Comparison of ENCODE assay signal across 1 mouse cellular context in the genomic region with DNA sequence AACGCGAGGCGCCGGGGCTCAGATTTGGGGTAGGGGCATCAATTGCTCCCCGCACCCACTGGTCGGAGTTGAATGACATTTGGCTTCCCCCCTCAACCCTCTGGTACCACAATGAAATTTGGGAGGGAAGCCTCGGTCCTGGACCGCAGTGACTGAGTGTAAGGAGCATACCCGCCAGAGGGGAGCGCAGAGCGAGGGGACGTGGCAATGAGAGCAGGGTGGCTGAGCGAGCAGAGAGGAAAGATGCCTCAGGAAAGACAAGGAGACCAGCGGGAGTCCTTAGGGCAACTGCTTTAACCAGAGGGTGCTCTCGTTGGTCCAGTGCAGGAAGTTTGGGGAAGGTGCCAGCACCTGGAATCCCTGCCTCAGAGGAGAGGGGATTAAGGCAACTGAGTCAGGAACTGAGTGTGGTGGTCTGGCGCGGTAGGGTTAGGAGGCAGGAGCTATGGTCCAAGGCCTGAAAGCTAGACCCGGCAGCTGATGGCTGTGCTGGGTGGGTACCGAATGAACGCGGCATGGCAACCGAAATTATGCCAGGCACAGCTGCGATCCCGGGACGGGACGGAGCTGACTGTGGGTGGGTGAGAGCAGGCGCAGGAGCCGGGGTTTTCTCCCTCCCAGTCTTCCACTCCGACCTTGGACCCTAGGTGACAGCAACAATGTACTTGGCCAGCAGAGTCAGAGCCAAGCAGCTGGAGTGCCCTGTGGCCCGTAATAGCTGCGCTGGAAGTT.
TF ChIP-seq lines count a peak whose summit lies in the region.

No protein-coding gene starts in this region.

TF ChIP-seq in ES-E14, 5 proteins besides CTCF, POLR2A, EP300 and RAD21:
- TF ChIP-seq HCFC1 (IDR thresholded peaks at IDR 0.05; ENCODE audit: borderline replicate concordance, insufficient read depth, low read length): no peak
- TF ChIP-seq ZNF384 (IDR thresholded peaks at IDR 0.05; ENCODE audit: low read depth, low read length): no peak
- TF ChIP-seq CHD2 (IDR thresholded peaks at IDR 0.05; ENCODE audit: low read depth, low read length): no peak
- no peak for TF ChIP-seq ZC3H11A (IDR thresholded peaks at IDR 0.05; ENCODE audit: borderline replicate concordance, low read depth, low read length)
- no peak for TF ChIP-seq MAFK (IDR thresholded peaks at IDR 0.05; ENCODE audit: insufficient read depth, low read depth, low read length)
